Mouse (Mus musculus) NIH3T3 (cell line): ENCODE measurements around the gene Lrrc71.

Experiments
- DNase-seq: peaks from one replicate; pipeline ENCODE4 v3.0.0-alpha.2; 2012; ENCODE audit warnings: low read depth

Lrrc71 gene

GRCm38 (mm10) chr3:87763683-87764289, 15.4 kb upstream of the Lrrc71 start:
- DNase-seq: peak; percentile 89

GRCm38 (mm10) chr3:87763202-87763601, 14.8 kb upstream of the Lrrc71 start:
- no peak for DNase-seq

- DNase-seq: peak; percentile 80
Measured at GRCm38 (mm10) chr3:87761408-87762375, 13.3 kb upstream of the Lrrc71 start.

- DNase-seq: peak; percentile 82
Measured at GRCm38 (mm10) chr3:87758641-87759040, 10.2 kb upstream of the Lrrc71 start.

DNA sequence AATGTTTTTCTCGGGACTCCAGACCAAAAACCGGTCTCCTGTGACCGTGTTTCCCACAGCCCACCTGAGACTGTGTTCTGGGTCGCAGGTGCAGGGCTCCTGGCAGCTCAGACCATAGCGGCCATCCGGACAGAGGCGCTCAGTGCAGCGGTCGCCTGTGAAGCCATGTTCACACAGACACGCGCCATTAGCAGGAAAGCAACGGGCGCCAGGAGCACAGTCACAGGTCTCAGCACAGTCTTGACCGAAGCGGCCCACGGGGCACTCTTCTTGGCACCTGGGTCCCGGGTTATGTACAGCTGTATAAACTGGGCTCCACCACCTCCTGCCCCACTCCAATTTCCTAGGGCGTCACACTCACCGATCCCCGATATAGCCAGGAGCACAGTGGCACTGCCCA, 8.1 kb upstream of the Lrrc71 start:
- DNase-seq: no peak

GRCm38 (mm10) chr3:87755964-87756363, 7.5 kb upstream of the Lrrc71 start:
- no peak for DNase-seq

DNA sequence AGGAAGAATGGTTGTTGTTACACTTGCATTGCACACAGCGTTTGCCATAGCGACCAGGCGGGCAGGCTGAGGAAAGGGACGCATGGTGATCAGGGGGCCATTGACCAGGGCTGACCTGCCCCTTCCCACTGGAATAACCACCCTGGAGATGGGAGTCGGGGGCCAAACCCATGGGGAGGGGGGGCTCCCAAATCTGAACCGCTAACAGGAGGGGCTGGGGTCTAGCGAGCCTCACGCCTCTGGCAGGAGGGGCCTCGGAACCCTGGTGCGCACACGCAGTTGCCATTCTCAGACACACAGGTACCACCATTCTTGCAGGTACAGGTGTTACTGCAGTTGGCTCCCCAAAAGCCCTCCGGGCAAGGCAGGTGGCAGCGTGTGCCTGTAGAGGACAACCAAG, 5.4 kb upstream of the Lrrc71 start:
- no peak for DNase-seq

- no peak for DNase-seq
Measured at GRCm38 (mm10) chr3:87752567-87752966, 4.1 kb upstream of the Lrrc71 start.

DNA sequence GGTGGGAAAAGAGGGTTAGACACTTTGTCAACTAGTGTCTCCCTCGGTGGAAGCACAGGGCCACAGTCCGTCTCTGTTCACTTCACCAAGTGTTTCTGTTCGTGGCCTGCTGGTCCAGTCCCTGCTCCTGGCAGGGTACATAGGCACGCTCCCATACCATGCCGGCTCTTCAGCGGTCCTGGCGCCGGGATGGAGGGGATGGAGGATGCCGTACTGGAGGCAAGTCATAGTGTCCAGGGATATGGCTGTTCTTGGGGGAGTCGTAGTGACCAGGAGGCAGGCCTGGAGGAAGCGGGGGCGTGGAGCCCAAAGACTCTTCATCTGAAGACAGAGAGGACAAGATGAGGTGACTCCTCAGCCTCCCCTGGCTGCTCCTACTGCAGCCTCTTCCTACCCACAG, 1.6 kb upstream of the Lrrc71 start:
- DNase-seq: no peak

GRCm38 (mm10) chr3:87749036-87749435, 611 bp upstream of the Lrrc71 start:
- peak; percentile 86 for DNase-seq

- DNase-seq: no peak
Measured at GRCm38 (mm10) chr3:87745036-87745659, 3.3 kb downstream of the Lrrc71 start.

- DNase-seq: no peak
Measured at GRCm38 (mm10) chr3:87743927-87744326, 4.5 kb downstream of the Lrrc71 start.

GRCm38 (mm10) chr3:87742735-87743134, 5.7 kb downstream of the Lrrc71 start:
- no peak for DNase-seq

GRCm38 (mm10) chr3:87742013-87742412, 6.4 kb downstream of the Lrrc71 start:
- no peak for DNase-seq

DNA sequence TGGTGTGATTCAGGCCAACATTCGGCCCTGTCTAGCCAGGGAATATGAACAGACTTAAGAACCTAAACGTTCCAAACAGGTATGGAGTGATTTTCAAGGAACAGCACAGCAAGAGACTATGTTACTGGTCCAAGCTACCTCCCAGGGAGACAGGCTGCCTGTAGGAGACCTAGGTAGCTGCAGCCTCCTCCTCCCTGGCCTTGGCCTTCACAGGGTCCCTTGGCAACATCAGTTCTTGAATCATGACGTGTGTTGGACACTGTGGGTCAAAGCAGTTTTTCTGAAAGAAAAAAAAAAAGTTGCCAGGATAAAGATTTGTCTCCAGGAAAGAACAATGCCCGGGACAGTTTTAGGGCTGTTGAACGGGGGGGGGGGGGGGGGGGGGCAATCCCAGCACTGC, 9.5 kb downstream of the Lrrc71 start:
- DNase-seq: no peak

DNA sequence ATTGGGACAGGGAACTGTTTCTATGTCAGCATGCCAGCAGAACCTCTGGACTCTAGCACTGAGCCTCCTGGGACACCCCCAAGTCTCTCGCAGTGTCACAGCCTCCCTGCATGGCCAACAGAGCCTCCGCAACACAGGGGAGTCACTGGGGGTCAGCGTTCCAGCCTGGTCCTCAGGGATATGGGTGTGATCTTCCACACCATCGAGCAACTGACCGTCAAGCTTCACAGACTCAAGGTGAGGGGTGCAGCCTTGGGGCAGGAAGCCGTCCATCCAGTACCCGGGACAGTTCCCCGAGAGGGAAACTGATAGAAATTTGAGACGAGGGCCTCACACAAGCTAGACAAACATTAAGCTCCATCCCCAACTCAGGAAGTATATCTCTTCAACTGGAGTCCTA, 13.1 kb downstream of the Lrrc71 start:
- no peak for DNase-seq

DNA sequence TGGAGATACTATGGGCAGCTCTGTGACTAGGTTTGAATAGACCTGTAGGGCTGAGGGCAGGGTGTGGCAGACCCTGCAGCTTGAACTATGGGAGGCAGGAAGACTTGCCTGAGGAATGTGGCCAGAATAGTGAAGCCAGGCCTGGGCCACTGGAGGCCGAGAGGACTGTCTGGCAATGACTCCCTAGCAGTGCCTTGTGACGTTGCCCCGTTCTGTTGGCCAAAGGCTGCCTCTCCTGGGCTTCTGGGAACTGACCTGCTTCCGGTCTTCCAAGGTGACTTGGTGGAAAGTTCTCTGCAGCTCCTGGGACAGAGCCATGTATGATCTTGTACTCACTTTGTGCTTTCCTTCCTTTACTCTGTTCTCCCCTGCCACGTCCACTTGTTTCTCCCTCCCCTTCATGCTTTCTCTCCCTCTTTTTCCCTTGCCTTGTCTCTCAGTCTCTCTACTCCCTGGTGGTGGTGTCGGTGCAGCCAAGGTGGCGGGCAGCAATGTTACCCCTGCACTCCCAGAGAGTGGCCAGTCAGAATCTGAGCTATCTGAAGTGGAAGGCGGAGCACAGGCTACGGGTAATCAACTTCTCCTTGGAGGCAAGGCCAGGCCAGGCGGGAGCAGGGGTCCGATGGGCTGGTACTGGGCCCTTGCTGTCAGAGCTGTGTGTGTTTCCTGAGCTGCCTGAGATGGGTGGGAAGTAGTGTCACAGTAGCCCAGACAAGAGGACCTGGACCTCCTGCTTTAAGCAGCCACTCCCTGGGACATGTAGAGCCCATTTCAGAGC, 14.3 kb downstream of the Lrrc71 start:
- DNase-seq: no peak

DNA sequence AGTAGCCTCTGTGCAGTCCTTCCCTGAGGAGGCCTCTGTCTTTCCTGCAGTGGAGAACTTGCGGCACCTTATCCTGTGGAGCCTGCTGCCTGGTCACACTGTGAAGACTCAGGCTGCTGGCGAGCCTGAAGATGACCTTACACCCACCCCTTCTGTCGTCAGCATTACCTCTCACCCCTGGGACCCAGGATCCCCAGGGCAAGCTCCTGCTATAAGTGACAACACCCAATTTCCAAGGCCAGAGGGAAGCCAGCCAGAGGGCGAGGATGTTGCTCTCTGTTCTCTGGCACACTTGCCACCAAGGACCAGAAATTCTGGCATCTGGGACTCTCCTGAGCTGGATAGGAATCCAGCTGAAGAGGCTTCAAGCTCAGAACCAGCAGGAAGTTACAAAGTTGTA, 15.3 kb downstream of the Lrrc71 start:
- no peak for DNase-seq

DNA sequence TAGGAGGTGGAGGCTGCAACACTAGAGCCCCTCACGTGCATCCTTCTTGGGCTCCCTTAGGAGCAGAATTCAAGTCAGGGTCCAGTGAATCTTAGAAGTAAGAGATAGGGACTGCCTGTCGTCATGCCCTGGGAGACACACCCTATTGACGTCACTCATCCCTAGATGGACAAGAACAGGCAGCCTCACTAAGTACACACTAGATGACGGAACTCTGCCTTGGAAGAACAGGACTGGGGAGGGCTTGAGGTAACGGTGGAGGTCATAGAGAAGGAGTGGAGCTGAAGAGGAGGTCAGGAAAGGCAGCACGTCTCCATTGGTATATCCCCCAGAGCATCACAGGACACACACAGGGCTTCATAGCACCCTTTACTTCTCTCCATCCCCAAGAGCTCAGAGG, 19.7 kb downstream of the Lrrc71 start:
- no peak for DNase-seq

DNA sequence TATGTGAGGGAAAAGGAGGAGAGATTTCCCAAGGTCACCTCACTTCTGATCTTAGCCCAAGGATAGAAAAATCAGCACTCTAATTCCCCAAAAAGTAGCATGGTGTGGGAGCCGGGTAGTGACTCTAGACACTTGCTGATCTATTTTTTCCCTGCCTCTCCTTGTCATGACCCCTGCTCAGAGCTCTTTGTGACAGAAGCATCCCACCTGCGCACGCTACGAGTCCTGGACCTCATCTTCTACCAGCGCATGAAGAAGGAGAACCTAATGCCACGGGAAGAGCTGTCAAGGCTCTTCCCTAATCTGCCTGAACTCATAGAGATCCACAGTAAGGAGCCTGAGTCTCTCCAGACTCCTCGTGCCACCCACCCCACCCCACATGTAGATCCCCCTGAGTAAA, 22.2 kb downstream of the Lrrc71 start:
- DNase-seq: no peak

GRCm38 (mm10) chr3:87725396-87726160, 22.8 kb downstream of the Lrrc71 start:
- DNase-seq: no peak
